Mouse (Mus musculus) embryonic facial prominence, embryonic 14.5 days (tissue): ENCODE measurements around the gene Sh3pxd2a. TPM values are rescaled to one million over a fixed set of nuclear protein-coding genes. Genes with fewer than 3 reads are reported as not detected.

ENCODE experiments used
- ATAC-seq: fragments of 200-750 bp; cut with Nextera tagmentation; 2 replicates; pipeline ENCODE4 v1.8.0; 2017; ENCODE audit warnings: low read depth, moderate number of reproducible peaks, moderate TSS enrichment
- DNase-seq: peaks from one replicate; pipeline ENCODE4 v3.0.0-alpha.2; 2015; ENCODE audit warnings: low spot score
- H3K27ac ChIP-seq: fragments of 300-500 bp; sonication (generic); replicated peaks from 2 replicates; pipeline ENCODE4 v1.5.1; 2014; ENCODE audit warnings: low read depth, mild to moderate bottlenecking, low read length, moderate library complexity
- H3K27me3 ChIP-seq: fragments of 300-500 bp; sonication (generic); replicated peaks from 2 replicates; pipeline ENCODE4 v1.6.1; 2014; ENCODE audit warnings: low read length; ENCODE audit not compliant: control insufficient read depth, insufficient read depth
- H3K36me3 ChIP-seq: fragments of 300-500 bp; sonication (generic); 2 replicates; pipeline ENCODE4 v1.6.1; 2014; ENCODE audit warnings: low read length, mixed read lengths; ENCODE audit not compliant: control insufficient read depth, insufficient read depth
- H3K4me1 ChIP-seq: fragments of 300-500 bp; sonication (generic); 2 replicates; pipeline ENCODE4 v1.6.1; 2014; ENCODE audit warnings: antibody characterized with exemption, low read length; ENCODE audit not compliant: control insufficient read depth, insufficient read depth
- H3K4me2 ChIP-seq: fragments of 300-500 bp; sonication (generic); 2 replicates; pipeline ENCODE4 v1.6.1; 2014; ENCODE audit warnings: low read depth, mild to moderate bottlenecking, low read length, moderate library complexity, mixed read lengths
- H3K4me3 ChIP-seq: fragments of 300-500 bp; sonication (generic); 2 replicates; pipeline ENCODE4 v1.5.1; 2014; ENCODE audit warnings: low read depth, mild to moderate bottlenecking, low read length
- H3K9ac ChIP-seq: fragments of 300-500 bp; sonication (generic); 2 replicates; pipeline ENCODE4 v1.6.1; 2014; ENCODE audit warnings: low read depth, mild to moderate bottlenecking, low read length, moderate library complexity, mixed read lengths
- H3K9me3 ChIP-seq: fragments of 300-500 bp; sonication (generic); 2 replicates; pipeline ENCODE4 v1.6.1; 2016; ENCODE audit warnings: low read length; ENCODE audit not compliant: control insufficient read depth
- WGBS: fragments of 180-500 bp; shearing (Covaris S2); extraction: QIAGEN DNeasy Blood & Tissue Kit; methylation state at CpG from one replicate; pipeline ENCODE4 v1.1.7; 2014; 5-methylcytosine and 5-hydroxymethylcytosine counted together
- polyA plus RNA-seq: library from polyadenylated mRNA; unstranded; fragments of >200 nt; fragmentation: Nextera tagmentation; extraction: Ambion mirVana; gene quantifications from 2 replicates; pipeline ENCODE4 v1.2.1, GENCODE M21; 2014

The Sh3pxd2a gene
- polyA plus RNA-seq, 1 experiment from 2014 or later = 20.3 TPM

GRCm38 (mm10) chr19:47407332-47407731 lies 56.9 kb downstream of the Sh3pxd2a start:
- no peak overlapping the region for H3K4me3 ChIP-seq
- WGBS = 93% methylated on average over 6 of the region's 6 CpGs
- H3K36me3 ChIP-seq = no peaks in the 10 kb centered on the region
- no peak overlapping the region for H3K27ac ChIP-seq
- no peak overlapping the region for H3K9ac ChIP-seq
- DNase-seq = no peak
- H3K4me1 ChIP-seq = peaks cover 23% of the 10 kb centered on the region
- H3K27me3 ChIP-seq = no peaks in the 10 kb centered on the region
- no peak overlapping the region for H3K4me2 ChIP-seq
- no peaks in the 10 kb centered on the region for H3K9me3 ChIP-seq
- ATAC-seq = no peak

GRCm38 (mm10) chr19:47406524-47406923 lies 57.7 kb downstream of the Sh3pxd2a start:
- Histone ChIP-seq H3K27me3 (no peaks in the 10 kb centered on the region), H3K9ac (no peak overlapping the region), H3K9me3 (no peaks in the 10 kb centered on the region), H3K4me2 (no peak overlapping the region), H3K36me3 (no peaks in the 10 kb centered on the region), H3K27ac (no peak overlapping the region), H3K4me1 (peaks cover 27% of the 10 kb centered on the region), H3K4me3 (no peak overlapping the region)
- DNase-seq (no peak), ATAC-seq (no peak)
- WGBS = 81% methylated on average over 6 of the region's 6 CpGs

GRCm38 (mm10) chr19:47405548-47405947 lies 58.7 kb downstream of the Sh3pxd2a start:
- H3K27me3 ChIP-seq = no peaks in the 10 kb centered on the region
- H3K9ac ChIP-seq = no peak overlapping the region
- H3K4me1 ChIP-seq = peaks cover 27% of the 10 kb centered on the region
- ATAC-seq (no peak), DNase-seq (no peak)
- no peak overlapping the region for H3K4me2 ChIP-seq
- WGBS = 89% methylated on average over 8 of the region's 8 CpGs
- no peak overlapping the region for H3K27ac ChIP-seq
- H3K36me3 ChIP-seq = no peaks in the 10 kb centered on the region
- H3K4me3 ChIP-seq = no peak overlapping the region
- H3K9me3 ChIP-seq = no peaks in the 10 kb centered on the region

- ATAC-seq = no peak
- no peaks in the 10 kb centered on the region for H3K36me3 ChIP-seq
- H3K9ac ChIP-seq = no peak overlapping the region
- DNase-seq = no peak
- WGBS = 62% methylated on average over 3 of the region's 3 CpGs
- H3K27ac ChIP-seq = peak overlapping the region; percentile 48; the same call in 1 of the 2 replicates
- H3K9me3 ChIP-seq = no peaks in the 10 kb centered on the region
- no peak overlapping the region for H3K4me2 ChIP-seq
- H3K4me1 ChIP-seq = peaks cover 26% of the 10 kb centered on the region
- H3K27me3 ChIP-seq = no peaks in the 10 kb centered on the region
- no peak overlapping the region for H3K4me3 ChIP-seq
These were observed 60.5 kb downstream of the Sh3pxd2a start for GRCm38 (mm10) chr19:47403391-47404379.

- no peaks in the 10 kb centered on the region for H3K9me3 ChIP-seq
- no peak overlapping the region for H3K4me2 ChIP-seq
- peaks cover 30% of the 10 kb centered on the region for H3K4me1 ChIP-seq
- H3K27me3 ChIP-seq = no peaks in the 10 kb centered on the region
- no peak overlapping the region for H3K4me3 ChIP-seq
- DNase-seq = peak; percentile 77
- H3K9ac ChIP-seq = no peak overlapping the region
- H3K36me3 ChIP-seq = no peaks in the 10 kb centered on the region
- peak; percentile 60; the same call in 1 of the 2 replicates for ATAC-seq
- peak overlapping the region; percentile 48; the same call in 1 of the 2 replicates for H3K27ac ChIP-seq
- WGBS = 33% methylated on average over 6 of the region's 6 CpGs
These were observed 61.2 kb downstream of the Sh3pxd2a start for GRCm38 (mm10) chr19:47402976-47403375.

- H3K27ac ChIP-seq = peak overlapping the region; percentile 48
- no peaks in the 10 kb centered on the region for H3K9me3 ChIP-seq
- H3K9ac ChIP-seq = no peak overlapping the region
- H3K4me3 ChIP-seq = no peak overlapping the region
- 0 out of 2 replicates have a peak, but pooled peaks cover 2% of the 10 kb centered on the region for H3K36me3 ChIP-seq
- WGBS = 79% methylated on average over 4 of the region's 4 CpGs
- peaks cover 34% of the 10 kb centered on the region for H3K4me1 ChIP-seq
- ATAC-seq (no peak), DNase-seq (no peak)
- no peak overlapping the region for H3K4me2 ChIP-seq
- H3K27me3 ChIP-seq = no peaks in the 10 kb centered on the region
These were observed 61.7 kb downstream of the Sh3pxd2a start for GRCm38 (mm10) chr19:47402544-47402943.

GRCm38 (mm10) chr19:47399709-47400108 lies 64.5 kb downstream of the Sh3pxd2a start:
- 0 out of 2 replicates have a peak, but pooled peaks cover 12% of the 10 kb centered on the region for H3K36me3 ChIP-seq
- ATAC-seq = no peak
- H3K4me1 ChIP-seq = peaks cover 34% of the 10 kb centered on the region
- no peak overlapping the region; the same call in 1 of the 2 replicates for H3K27ac ChIP-seq
- H3K4me2 ChIP-seq = no peak overlapping the region
- peak; percentile 90 for DNase-seq
- WGBS = 44% methylated on average over 4 of the region's 4 CpGs
- no peak overlapping the region for H3K9ac ChIP-seq
- no peaks in the 10 kb centered on the region for H3K9me3 ChIP-seq
- H3K4me3 ChIP-seq = no peak overlapping the region
- no peaks in the 10 kb centered on the region for H3K27me3 ChIP-seq

- H3K27ac ChIP-seq = no peak overlapping the region; the same call in 1 of the 2 replicates
- no peak overlapping the region for H3K4me2 ChIP-seq
- 93% methylated on average over 11 of the region's 11 CpGs for whole genome bisulfite sequencing
- ATAC-seq (no peak), DNase-seq (no peak)
- H3K4me1 ChIP-seq = peaks cover 34% of the 10 kb centered on the region
- H3K27me3 ChIP-seq = no peaks in the 10 kb centered on the region
- H3K4me3 ChIP-seq = no peak overlapping the region
- H3K9ac ChIP-seq = no peak overlapping the region
- H3K36me3 ChIP-seq = 0 out of 2 replicates have a peak, but pooled peaks cover 12% of the 10 kb centered on the region
- H3K9me3 ChIP-seq = no peaks in the 10 kb centered on the region
These were observed 65.2 kb downstream of the Sh3pxd2a start for GRCm38 (mm10) chr19:47399029-47399428.
